Mouse (Mus musculus): Measurements from ENCODE around the gene Gm43552.

Gene Gm43552

GRCm38 (mm10) chr5:65444981-65445380 is 47.7 kb downstream of the Gm43552 start:
- DNase-seq (ENCODE audit: extremely low read depth, insufficient read length, low spot score): no peak

- peak; percentile 59 for DNase-seq (ENCODE audit: extremely low read depth, insufficient read length, low spot score)
These were observed 54.6 kb downstream of the Gm43552 start for GRCm38 (mm10) chr5:65438041-65438440.

GRCm38 (mm10) chr5:65435806-65436561 is 56.6 kb downstream of the Gm43552 start, which contains the start of gene Ugdh:
Ugdh (minus strand) TSS chr5:65435949.
- DNase-seq (ENCODE audit: extremely low read depth, insufficient read length, low spot score): peak; percentile 100

GRCm38 (mm10) chr5:65435363-65435805 is 57.2 kb downstream of the Gm43552 start:
- DNase-seq (ENCODE audit: extremely low read depth, insufficient read length, low spot score): no peak

- peak; percentile 20 for DNase-seq (ENCODE audit: extremely low read depth, insufficient read length, low spot score)
These were observed 57.9 kb downstream of the Gm43552 start for GRCm38 (mm10) chr5:65434471-65435362.

GRCm38 (mm10) chr5:65429441-65429840 is 63.2 kb downstream of the Gm43552 start:
- DNase-seq (ENCODE audit: extremely low read depth, insufficient read length, low spot score): no peak

- no peak for DNase-seq (ENCODE audit: extremely low read depth, insufficient read length, low spot score)
These were observed 64.3 kb downstream of the Gm43552 start for GRCm38 (mm10) chr5:65428321-65428720.

GRCm38 (mm10) chr5:65425251-65425650 is 67.4 kb downstream of the Gm43552 start:
- no peak for DNase-seq (ENCODE audit: extremely low read depth, insufficient read length, low spot score)

GRCm38 (mm10) chr5:65424215-65424614 is 68.4 kb downstream of the Gm43552 start:
- no peak for DNase-seq (ENCODE audit: extremely low read depth, insufficient read length, low spot score)

- no peak for DNase-seq (ENCODE audit: extremely low read depth, insufficient read length, low spot score)
These were observed 69.8 kb downstream of the Gm43552 start for GRCm38 (mm10) chr5:65422803-65423202.

GRCm38 (mm10) chr5:65420822-65421221 is 71.8 kb downstream of the Gm43552 start:
- no peak for DNase-seq (ENCODE audit: extremely low read depth, insufficient read length, low spot score)

- DNase-seq (ENCODE audit: extremely low read depth, insufficient read length, low spot score): no peak
These were observed 73.5 kb downstream of the Gm43552 start for GRCm38 (mm10) chr5:65419136-65419535.

- peak; percentile 16 for DNase-seq (ENCODE audit: extremely low read depth, insufficient read length, low spot score)
These were observed 76.8 kb downstream of the Gm43552 start for GRCm38 (mm10) chr5:65415653-65416458.

- DNase-seq (ENCODE audit: extremely low read depth, insufficient read length, low spot score): no peak
These were observed 84.6 kb downstream of the Gm43552 start for GRCm38 (mm10) chr5:65407989-65408388.

- peak; percentile 45 for DNase-seq (ENCODE audit: extremely low read depth, insufficient read length, low spot score)
These were observed 91.2 kb downstream of the Gm43552 start for GRCm38 (mm10) chr5:65401251-65401994.

GRCm38 (mm10) chr5:65394425-65394824 is 98.2 kb downstream of the Gm43552 start:
- DNase-seq (ENCODE audit: extremely low read depth, insufficient read length, low spot score): no peak

GRCm38 (mm10) chr5:65391753-65392152 is 100.9 kb downstream of the Gm43552 start:
- no peak for DNase-seq (ENCODE audit: extremely low read depth, insufficient read length, low spot score)

- DNase-seq (ENCODE audit: extremely low read depth, insufficient read length, low spot score): peak; percentile 99
These were observed 101.7 kb downstream of the Gm43552 start, which contains the start of the genes Rpl9 and Lias for GRCm38 (mm10) chr5:65390648-65391644. Rpl9 (minus strand) TSS chr5:65391444. Lias (plus strand) TSS chr5:65391497.
